Comparison of ENCODE assay signal across 8 mouse cellular contexts in genomic region chr9:21593122-21593721, GRCm38 (mm10). TPM values are rescaled to one million over a fixed set of nuclear protein-coding genes. Genes with fewer than 3 reads are reported as not detected.
DNase-seq lines count a peak whose midpoint lies in the region; ATAC-seq and TF ChIP-seq lines count a peak whose summit lies in the region.

No protein-coding gene starts in this region.

- peak; percentile 36; the same call in 1 of the 2 replicates for ATAC-seq in embryonic facial prominence, embryonic 12.5 days (ENCODE audit: insufficient number of reproducible peaks, insufficient read depth, low FRiP score, low TSS enrichment)
- peak; percentile 50 for ATAC-seq in heart, embryonic 15.5 days (replicated peaks; ENCODE audit: insufficient number of reproducible peaks, insufficient read depth, low FRiP score, low read depth)
- ATAC-seq in lung, embryonic 15.5 days (ENCODE audit: borderline replicate concordance, extremely low read depth, low FRiP score, low TSS enrichment), result peak; percentile 48; the same call in 1 of the 2 replicates

- H3K27ac ChIP-seq in embryonic facial prominence, embryonic 12.5 days, result peak overlapping the region; percentile 85
- peak overlapping the region; percentile 85 for H3K27ac ChIP-seq in heart, embryonic 15.5 days
- H3K27ac ChIP-seq in lung, embryonic 15.5 days, result peak overlapping the region; percentile 81
- peak overlapping the region; percentile 53; the same call in 1 of the 2 replicates for H3K27ac ChIP-seq in olfactory bulb, adult 2 months (ENCODE audit: insufficient read depth, low read depth, low read length)

- H3K4me2 ChIP-seq in embryonic facial prominence, embryonic 12.5 days (replicated peaks), result peak overlapping the region; percentile 97
- H3K4me2 ChIP-seq in heart, embryonic 15.5 days, result peak overlapping the region; percentile 96
- peak overlapping the region; percentile 95 for H3K4me2 ChIP-seq in lung, embryonic 15.5 days

- H3K9ac ChIP-seq in embryonic facial prominence, embryonic 12.5 days, result peak overlapping the region; percentile 96
- peak overlapping the region; percentile 95 for H3K9ac ChIP-seq in heart, embryonic 15.5 days
- H3K9ac ChIP-seq in lung, embryonic 15.5 days, result peak overlapping the region; percentile 86

- TF ChIP-seq CTCF in olfactory bulb, adult 2 months (IDR thresholded peaks at IDR 0.05; ENCODE audit: insufficient read depth, low read depth, low read length), result no peak

- peak overlapping the region; percentile 98 for H3K4me3 ChIP-seq in embryonic facial prominence, embryonic 12.5 days
- peak overlapping the region; percentile 96 for H3K4me3 ChIP-seq in heart, embryonic 15.5 days
- peak overlapping the region; percentile 82 for H3K4me3 ChIP-seq in lung, embryonic 15.5 days
- peak overlapping the region; percentile 68 for H3K4me3 ChIP-seq in olfactory bulb, adult 2 months (ENCODE audit: insufficient read depth, low read depth, low read length)

- no peaks in the 10 kb centered on the region for H3K9me3 ChIP-seq in embryonic facial prominence, embryonic 12.5 days
- no peaks in the 10 kb centered on the region for H3K9me3 ChIP-seq in heart, embryonic 15.5 days (replicated peaks)
- H3K9me3 ChIP-seq in lung, embryonic 15.5 days, result no peaks in the 10 kb centered on the region

- peaks cover 33% of the 10 kb centered on the region for H3K36me3 ChIP-seq in embryonic facial prominence, embryonic 12.5 days
- peaks cover 42% of the 10 kb centered on the region for H3K36me3 ChIP-seq in heart, embryonic 15.5 days
- H3K36me3 ChIP-seq in lung, embryonic 15.5 days, result peaks cover 33% of the 10 kb centered on the region

- peaks cover 21% of the 10 kb centered on the region for H3K4me1 ChIP-seq in embryonic facial prominence, embryonic 12.5 days
- H3K4me1 ChIP-seq in heart, embryonic 15.5 days (replicated peaks), result peaks cover 26% of the 10 kb centered on the region
- H3K4me1 ChIP-seq in lung, embryonic 15.5 days, result peaks cover 27% of the 10 kb centered on the region
- H3K4me1 ChIP-seq in olfactory bulb, adult 2 months (ENCODE audit: control insufficient read depth, insufficient read depth, low read length), result peaks cover 6% of the 10 kb centered on the region

- H3K27me3 ChIP-seq in embryonic facial prominence, embryonic 12.5 days, result no peaks in the 10 kb centered on the region
- no peaks in the 10 kb centered on the region for H3K27me3 ChIP-seq in heart, embryonic 15.5 days
- H3K27me3 ChIP-seq in lung, embryonic 15.5 days, result no peaks in the 10 kb centered on the region

- peak; percentile 25 to 43 for DNase-seq in urinary bladder, adult 18-20 months (ENCODE audit: low spot score in 2 of 2)
- no peak for DNase-seq in urinary bladder, postnatal 10 days (ENCODE audit: low spot score)
- peak; percentile 68 to 78 for DNase-seq in layer of hippocampus, adult 18-20 months (ENCODE audit: low spot score in 2 of 2)
- DNase-seq in urinary bladder, postnatal 14 days (ENCODE audit: low spot score), result peak; percentile 39

- TF ChIP-seq POLR2A in olfactory bulb, adult 2 months (IDR thresholded peaks at IDR 0.05; ENCODE audit: insufficient read depth, low read depth, low read length), result no peak

- 5% methylated on average over 45 of the region's 69 CpGs for WGBS in embryonic facial prominence, embryonic 12.5 days
- 2% methylated on average over 51 of the region's 69 CpGs for WGBS in heart, embryonic 15.5 days
- WGBS in lung, embryonic 15.5 days, result under 1% methylated on average over 69 of the region's 69 CpGs
- WGBS in olfactory bulb, adult 2 months, result under 1% methylated on average over 68 of the region's 69 CpGs

RNA-seq across cellular contexts. Expression of gene Yipf2, which starts 0.6 kb away (rescaled TPM):
- polyA plus RNA-seq in embryonic facial prominence, embryonic 12.5 days (2016; fragmentation: Nextera tagmentation; extraction: Ambion mirVana), result 19.1 and 22.6 TPM in 2 replicates
- polyA plus RNA-seq in heart, embryonic 15.5 days (2015; fragmentation: Nextera tagmentation; extraction: Ambion mirVana), result 12.0 and 16.5 TPM in 2 replicates
- total RNA-seq in layer of hippocampus, adult 18-20 months (2021), result 10 to 100 TPM; 19.5 to 20.0 TPM
- 28.8 and 29.7 TPM in 2 replicates for polyA plus RNA-seq in lung, embryonic 15.5 days (2015; fragmentation: Nextera tagmentation; extraction: Ambion mirVana)
- not detected in 2 replicates for polyA plus RNA-seq in olfactory bulb, adult 2 months (2012; ENCODE audit: insufficient read depth, insufficient read length, low replicate concordance, missing spikeins)

RNA-seq across cellular contexts. Expression of gene Timm29, which starts 0.7 kb away (rescaled TPM):
- 40.6 and 41.8 TPM in 2 replicates for polyA plus RNA-seq in embryonic facial prominence, embryonic 12.5 days (2016; fragmentation: Nextera tagmentation; extraction: Ambion mirVana)
- 26.1 and 29.8 TPM in 2 replicates for polyA plus RNA-seq in heart, embryonic 15.5 days (2015; fragmentation: Nextera tagmentation; extraction: Ambion mirVana)
- total RNA-seq in layer of hippocampus, adult 18-20 months (2021), result 10 to 100 TPM; 61.7 to 63.6 TPM
- 28.4 and 29.5 TPM in 2 replicates for polyA plus RNA-seq in lung, embryonic 15.5 days (2015; fragmentation: Nextera tagmentation; extraction: Ambion mirVana)
- polyA plus RNA-seq in olfactory bulb, adult 2 months (2012; ENCODE audit: insufficient read depth, insufficient read length, low replicate concordance, missing spikeins), result not detected in 2 replicates

RNA-seq across cellular contexts. Expression of gene Smarca4, which starts 22.7 kb away (rescaled TPM):
- polyA plus RNA-seq in embryonic facial prominence, embryonic 12.5 days (2016; fragmentation: Nextera tagmentation; extraction: Ambion mirVana), result 126 and 130 TPM in 2 replicates
- polyA plus RNA-seq in heart, embryonic 15.5 days (2015; fragmentation: Nextera tagmentation; extraction: Ambion mirVana), result 39.6 and 57.4 TPM in 2 replicates
- total RNA-seq in layer of hippocampus, adult 18-20 months (2021), result 100 to 1,000 TPM; 111 to 117 TPM
- 74.6 and 83.2 TPM in 2 replicates for polyA plus RNA-seq in lung, embryonic 15.5 days (2015; fragmentation: Nextera tagmentation; extraction: Ambion mirVana)
- 109 and 120 TPM in 2 replicates for polyA plus RNA-seq in olfactory bulb, adult 2 months (2012; ENCODE audit: insufficient read depth, insufficient read length, low replicate concordance, missing spikeins)

RNA-seq across cellular contexts. Expression of gene Carm1, which starts 46.5 kb away (rescaled TPM):
- polyA plus RNA-seq in embryonic facial prominence, embryonic 12.5 days (2016; fragmentation: Nextera tagmentation; extraction: Ambion mirVana), result 79.5 and 86.8 TPM in 2 replicates
- polyA plus RNA-seq in heart, embryonic 15.5 days (2015; fragmentation: Nextera tagmentation; extraction: Ambion mirVana), result 26.2 and 41.0 TPM in 2 replicates
- 10 to 100 TPM; 76.4 to 81.6 TPM for total RNA-seq in layer of hippocampus, adult 18-20 months (2021)
- 43.7 and 47.3 TPM in 2 replicates for polyA plus RNA-seq in lung, embryonic 15.5 days (2015; fragmentation: Nextera tagmentation; extraction: Ambion mirVana)
- not detected in 2 replicates for polyA plus RNA-seq in olfactory bulb, adult 2 months (2012; ENCODE audit: insufficient read depth, insufficient read length, low replicate concordance, missing spikeins)

Comparison
In these comparisons a context has a peak if more than half of its experiments do, and no peak if none do; other contexts are left out.
1. RNA of gene Timm29, which starts 0.7 kb away (polyA plus RNA-seq): 40.6 to 41.8 TPM in embryonic facial prominence, embryonic 12.5 days, 28.4 to 29.5 TPM in lung, embryonic 15.5 days and 26.1 to 29.8 TPM in heart, embryonic 15.5 days; not detected in olfactory bulb, adult 2 months; every median in the first group is over 10 times any median in the second.
2. Peak in every context shown above with its lines, with median percentiles within 50 percentile points of each other: ATAC-seq, H3K27ac ChIP-seq, H3K4me2 ChIP-seq, H3K4me3 ChIP-seq and H3K9ac ChIP-seq.